Mouse (Mus musculus) erythroblast, embryonic 14.5 days (primary cell): Measurements from ENCODE around the gene Lhx3.

Experiments
- GATA1 ChIP-seq: IDR thresholded peaks from 2 replicates; pipeline ENCODE4 v1.6.1; 2012; ENCODE audit warnings: low read length, inconsistent platforms, mixed read lengths
- TAL1 ChIP-seq: IDR thresholded peaks from 3 replicates; pipeline ENCODE4 v1.6.1; 2012; ENCODE audit warnings: low read length, inconsistent platforms, mixed read lengths

DNA sequence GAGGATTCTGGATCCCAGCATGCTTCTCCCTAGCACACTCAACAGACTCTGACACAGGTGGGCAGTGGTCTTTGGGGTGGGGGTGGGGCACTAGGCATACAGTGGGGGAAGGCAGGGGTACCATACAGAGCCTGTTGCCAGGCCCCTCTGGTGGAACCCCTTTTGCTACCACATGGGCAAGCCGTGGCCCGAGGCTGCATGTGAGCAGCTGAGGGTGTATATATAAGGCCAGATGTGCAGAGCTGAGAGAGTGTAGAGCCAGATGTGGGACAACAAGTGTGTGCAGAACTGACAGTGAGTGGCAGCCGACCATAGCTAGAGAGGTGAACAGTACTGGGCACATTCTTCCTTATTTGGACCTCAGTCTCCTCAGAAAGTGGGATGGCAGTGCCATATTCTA lies 41.2 kb downstream of the Lhx3 start:
- TF ChIP-seq GATA1 (no peak), TAL1 (no peak)
